Mouse (Mus musculus) monocyte, adult 5-6 weeks (primary cell): ENCODE results near the gene Prl6a1. TPM values are rescaled to one million over a fixed set of nuclear protein-coding genes. Genes with fewer than 3 reads are reported as not detected.

ENCODE experiments used
- ATAC-seq: fragments of 153-309, 156-312 bp; replicated peaks from 2 replicates; pipeline ENCODE4 v1.8.0; 2017; ENCODE audit warnings: mild to moderate bottlenecking; ENCODE audit not compliant: low TSS enrichment, insufficient number of reproducible peaks, severe bottlenecking, poor library complexity, low FRiP score
- total RNA-seq: library from RNA; stranded (forward); fragments of 200-1000, 200-491, 200-594 nt; gene quantifications from 3 replicates; pipeline ENCODE4 v1.2.3, GENCODE M21; 2017

Gene Prl6a1
- not detected in 3 replicates for total RNA-seq

- ATAC-seq: no peak
These were observed at the start of gene Prl6a1 for GRCm38 (mm10) chr13:27312334-27313225. Gene Prl6a1, plus strand, starts transcription at chr13:27312627.

- no peak for ATAC-seq
These were observed 22.6 kb downstream of the Prl6a1 start for GRCm38 (mm10) chr13:27334989-27335388.

- ATAC-seq: no peak
These were observed 30.4 kb downstream of the Prl6a1 start for GRCm38 (mm10) chr13:27342733-27343275.

DNA sequence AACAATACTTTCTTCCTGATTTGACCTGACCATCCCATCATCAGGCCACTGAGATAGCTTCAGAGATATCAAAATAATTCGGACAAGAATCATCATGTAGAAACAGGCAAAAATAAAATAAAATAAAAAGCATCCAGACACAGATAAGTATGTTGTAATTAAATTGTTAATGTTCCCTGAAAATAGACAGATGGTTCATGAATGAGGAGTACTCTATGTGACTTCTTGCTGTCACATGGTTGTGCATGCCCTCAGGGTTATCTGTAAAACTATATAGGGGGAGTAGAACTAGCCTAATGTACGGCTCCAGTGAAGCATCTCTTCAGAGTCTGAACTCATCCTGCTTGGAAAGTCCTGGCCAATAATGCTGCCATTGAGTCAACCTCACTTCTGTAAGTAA lies 32.9 kb downstream of the Prl6a1 start, which contains the start of gene Prl8a2:
TSS of gene Prl8a2 (plus strand) at position 301 of the 400 bp plus-strand sequence.
- ATAC-seq: no peak

Other genes starting within 250 kb of the Prl6a1 start
- not detected in 3 replicates for gene Prl3d1, start 218.4 kb upstream of the Prl6a1 start, total RNA-seq
- not detected in 3 replicates for gene Prl3d2, start 190.9 kb upstream of the Prl6a1 start, total RNA-seq
- gene Prl3d3, start 155.8 kb upstream of the Prl6a1 start, total RNA-seq: not detected in 3 replicates
- not detected in 3 replicates for gene Prl3c1, start 116.0 kb upstream of the Prl6a1 start, total RNA-seq
- not detected in 3 replicates for gene Prl3b1, start 70.8 kb upstream of the Prl6a1 start, total RNA-seq
- not detected in 3 replicates for gene Prl3a1, start 53.2 kb upstream of the Prl6a1 start, total RNA-seq
- gene Prl8a2, start 33.0 kb downstream of the Prl6a1 start, total RNA-seq: not detected in 3 replicates
- not detected in 3 replicates for gene Prl2b1, start 78.2 kb downstream of the Prl6a1 start, total RNA-seq
- gene Prl8a6, start 126.1 kb downstream of the Prl6a1 start, total RNA-seq: not detected in 3 replicates
- gene Prl8a8, start 200.6 kb downstream of the Prl6a1 start, total RNA-seq: not detected in 3 replicates